Mouse (Mus musculus): Measurements from ENCODE around the gene Cabp2.

- no peak for TF ChIP-seq CTCF (IDR thresholded peaks at IDR 0.05; ENCODE audit: low read depth, low read length)
- no peak for TF ChIP-seq POLR2A (IDR thresholded peaks at IDR 0.05; ENCODE audit: insufficient read depth, low read length)
Observed at GRCm38 (mm10) chr19:4052516-4053030, 28.8 kb upstream of the Cabp2 start.
